Mouse (Mus musculus): ENCODE data around the gene Golga2. TPM values are rescaled to one million over a fixed set of nuclear protein-coding genes. Genes with fewer than 3 reads are reported as not detected.

Golga2 gene
- total RNA-seq (2021): 10 to 100 TPM; 81.4 to 89.9 TPM

DNA sequence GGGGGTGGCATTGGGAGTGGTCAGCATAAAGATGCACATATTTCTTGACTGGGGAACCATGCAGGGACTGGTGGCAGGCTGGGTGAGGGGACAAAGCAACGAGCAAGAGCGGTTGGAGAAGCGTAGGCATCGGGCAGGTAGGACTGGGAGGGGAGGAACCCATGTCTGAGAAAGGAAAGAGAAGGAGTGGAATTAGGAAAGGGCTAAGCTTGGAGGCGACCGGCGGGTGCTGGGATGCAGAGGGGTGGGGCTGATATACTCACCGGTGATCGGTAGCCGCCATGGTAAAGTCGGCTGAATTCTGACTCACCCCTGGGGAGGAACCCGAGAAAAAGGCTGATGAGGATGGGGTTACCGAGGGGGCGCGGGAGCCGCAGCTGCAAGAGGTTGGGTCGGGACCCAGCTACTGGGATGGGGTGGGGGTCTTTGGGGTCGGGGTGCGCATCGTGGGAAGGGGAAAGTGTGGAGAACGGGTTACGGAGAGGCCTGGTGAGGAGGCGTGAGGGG, at the start of gene Golga2:
Gene Golga2, plus strand, starts transcription at position 51 of the 507 bp plus-strand sequence.
- no peak for DNase-seq (ENCODE audit: extremely low spot score in 1 of 2, low spot score in 1 of 2)

DNA sequence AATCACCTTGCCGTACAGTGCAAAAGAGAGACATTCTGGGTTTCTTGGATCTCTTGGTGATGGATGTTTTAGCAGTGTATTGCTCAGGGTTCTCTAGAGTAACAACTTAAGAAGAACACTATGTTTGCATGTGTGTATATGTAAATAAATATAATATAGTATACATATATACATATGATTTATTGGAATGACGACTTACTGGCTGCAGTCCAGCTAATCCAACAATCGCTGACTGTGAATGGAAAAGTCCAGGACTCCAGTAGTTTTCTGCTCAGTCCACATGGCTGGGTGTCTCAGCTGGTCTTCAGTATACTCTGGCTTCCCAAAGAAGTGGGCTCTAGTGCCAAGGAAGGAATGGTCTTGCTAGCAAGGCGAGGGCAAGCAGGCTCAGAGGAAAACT, 49.6 kb upstream of the Golga2 start:
- no peak for DNase-seq (ENCODE audit: extremely low spot score in 1 of 2, low spot score in 1 of 2)

DNA sequence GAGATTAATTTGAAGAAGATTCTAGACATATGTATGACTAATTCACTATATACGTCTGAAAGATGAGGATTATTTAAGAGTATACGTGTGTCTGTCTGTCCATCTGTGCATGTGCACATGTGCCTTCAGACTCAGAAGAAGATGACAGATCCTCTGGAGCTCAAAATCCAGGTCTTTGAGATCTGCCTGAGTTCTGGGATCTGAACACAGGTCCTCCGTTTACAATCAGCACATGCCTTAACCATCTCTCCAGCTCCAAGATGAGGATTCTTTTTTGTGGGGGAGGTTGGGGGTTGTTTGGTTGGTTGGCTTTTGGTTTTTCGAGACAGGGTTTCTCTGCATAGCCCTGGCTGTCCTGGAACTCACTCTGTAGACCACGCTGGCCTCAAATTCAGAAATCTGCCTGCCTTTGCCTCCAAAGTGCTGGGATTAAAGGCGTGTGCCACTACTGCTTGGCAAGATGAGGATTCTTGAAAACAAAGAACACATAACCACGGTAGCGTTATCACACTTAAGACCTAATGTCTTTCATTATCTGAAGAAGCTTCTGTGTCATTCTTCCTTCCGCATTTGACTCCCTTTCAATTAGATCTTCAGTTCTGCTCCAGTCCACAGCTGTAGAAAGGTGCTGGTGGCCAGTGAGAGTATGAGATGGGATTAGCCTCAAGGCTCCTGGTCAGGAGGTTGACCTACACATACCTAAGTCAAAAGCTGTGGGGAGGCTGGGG, 48.3 kb upstream of the Golga2 start:
- no peak for DNase-seq (ENCODE audit: extremely low spot score in 1 of 2, low spot score in 1 of 2)

DNA sequence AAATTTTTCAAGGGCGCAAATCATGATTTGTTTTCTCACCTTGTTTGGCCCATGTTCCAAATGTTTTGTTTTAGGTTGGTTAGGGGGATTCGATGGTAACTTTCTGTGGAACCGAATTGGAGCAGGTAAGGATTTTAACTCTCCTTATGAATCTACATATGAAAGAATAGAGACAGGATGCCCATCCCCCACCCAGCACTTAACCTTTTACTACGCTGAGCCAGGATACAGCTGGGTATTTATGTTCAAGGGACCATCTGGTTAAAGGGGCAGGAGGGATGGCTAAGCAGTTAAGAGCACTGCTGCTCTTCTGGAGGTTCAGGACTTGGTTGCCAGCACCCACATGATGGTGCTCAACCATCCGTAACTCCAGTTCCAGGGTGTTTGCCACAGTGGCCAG, 46.6 kb upstream of the Golga2 start:
- no peak for DNase-seq (ENCODE audit: extremely low spot score in 1 of 2, low spot score in 1 of 2)

DNA sequence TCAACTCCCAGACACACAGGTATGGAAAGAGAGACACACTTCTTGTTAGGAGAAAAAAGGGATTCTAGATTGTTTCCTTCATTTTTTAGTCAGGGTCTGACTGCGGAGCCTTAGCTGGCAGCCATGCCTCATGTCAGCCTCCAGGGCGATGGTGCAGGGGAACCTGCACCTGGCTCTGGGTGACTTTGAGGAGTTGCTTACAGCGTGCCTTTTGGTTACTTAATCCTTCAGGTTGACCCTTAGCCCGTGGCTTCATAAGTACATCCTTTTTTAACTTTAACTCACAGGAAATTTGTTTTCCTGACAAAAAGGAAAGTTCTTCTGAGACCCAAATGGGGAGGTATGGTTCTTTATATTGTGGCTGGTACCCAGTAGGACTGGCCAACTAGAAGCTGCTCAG, 44.2 kb upstream of the Golga2 start:
- DNase-seq (ENCODE audit: extremely low spot score in 1 of 2, low spot score in 1 of 2): no peak

DNA sequence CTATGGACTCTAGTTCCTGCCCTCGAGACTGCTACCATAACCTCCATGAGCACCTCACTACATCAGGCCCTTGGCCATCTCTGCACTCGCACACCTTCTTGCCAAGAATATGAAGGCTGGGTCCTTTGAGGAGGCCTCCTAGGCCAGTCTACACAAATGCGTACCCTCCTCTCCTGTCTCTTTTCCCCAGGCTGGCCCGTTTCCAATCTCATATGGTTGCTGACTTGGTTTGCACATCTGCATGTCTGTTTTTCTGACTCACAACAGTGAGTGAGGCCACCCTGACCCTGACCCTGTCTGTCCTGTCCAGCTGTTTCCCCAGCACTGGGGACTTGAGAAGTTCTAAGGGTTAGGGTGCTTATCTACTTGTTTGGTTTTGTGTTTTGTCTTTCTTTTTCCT, 40.4 kb upstream of the Golga2 start:
- DNase-seq (ENCODE audit: extremely low spot score in 1 of 2, low spot score in 1 of 2): no peak

DNA sequence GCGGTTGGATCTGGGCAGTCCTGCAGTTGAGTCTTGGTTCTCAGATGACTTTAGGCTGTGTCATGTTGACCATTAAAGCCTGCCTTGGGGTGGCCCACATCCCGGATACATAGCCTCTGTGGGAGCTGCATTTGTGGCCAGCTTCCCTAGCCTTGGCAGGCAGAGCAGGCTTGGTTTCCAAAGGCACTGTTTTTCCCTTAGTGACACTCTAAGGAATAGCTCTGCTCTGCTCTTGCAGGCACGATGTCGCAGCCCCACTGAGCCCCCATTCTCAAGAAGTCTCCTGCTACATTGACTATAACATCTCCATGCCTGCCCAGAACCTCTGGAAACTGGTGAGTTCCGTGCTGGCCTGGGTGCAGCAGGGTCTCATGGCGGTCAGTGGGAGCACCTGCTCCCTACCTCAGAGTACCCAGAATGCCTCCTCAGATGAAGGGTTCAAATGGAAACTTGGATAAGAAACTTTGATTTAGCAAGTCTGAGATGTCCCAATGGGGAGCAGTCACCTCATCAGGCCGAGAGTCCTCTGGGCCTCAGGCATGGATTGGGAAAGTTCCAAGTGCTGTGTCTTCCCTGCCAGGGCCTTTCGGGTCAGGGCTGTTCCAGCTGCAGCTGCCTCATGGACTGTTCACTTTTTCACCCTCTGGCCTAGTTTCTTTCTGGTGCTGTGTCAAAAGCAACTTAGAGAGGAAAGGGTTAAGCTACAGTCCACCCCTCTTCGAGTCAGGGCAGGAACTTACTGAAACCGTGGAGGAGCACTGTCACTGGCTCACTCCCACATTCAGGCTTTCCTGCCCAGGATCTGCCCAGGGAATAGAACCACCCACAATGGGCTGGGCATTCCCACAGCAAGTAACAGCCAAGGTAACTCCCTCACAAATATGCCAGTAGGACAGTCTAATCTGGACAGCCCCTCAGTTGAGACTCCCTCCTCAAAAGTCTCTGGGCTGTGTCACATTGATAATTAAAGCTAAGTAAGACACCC, 38.5 kb upstream of the Golga2 start:
- no peak for DNase-seq (ENCODE audit: extremely low spot score in 1 of 2, low spot score in 1 of 2)

DNA sequence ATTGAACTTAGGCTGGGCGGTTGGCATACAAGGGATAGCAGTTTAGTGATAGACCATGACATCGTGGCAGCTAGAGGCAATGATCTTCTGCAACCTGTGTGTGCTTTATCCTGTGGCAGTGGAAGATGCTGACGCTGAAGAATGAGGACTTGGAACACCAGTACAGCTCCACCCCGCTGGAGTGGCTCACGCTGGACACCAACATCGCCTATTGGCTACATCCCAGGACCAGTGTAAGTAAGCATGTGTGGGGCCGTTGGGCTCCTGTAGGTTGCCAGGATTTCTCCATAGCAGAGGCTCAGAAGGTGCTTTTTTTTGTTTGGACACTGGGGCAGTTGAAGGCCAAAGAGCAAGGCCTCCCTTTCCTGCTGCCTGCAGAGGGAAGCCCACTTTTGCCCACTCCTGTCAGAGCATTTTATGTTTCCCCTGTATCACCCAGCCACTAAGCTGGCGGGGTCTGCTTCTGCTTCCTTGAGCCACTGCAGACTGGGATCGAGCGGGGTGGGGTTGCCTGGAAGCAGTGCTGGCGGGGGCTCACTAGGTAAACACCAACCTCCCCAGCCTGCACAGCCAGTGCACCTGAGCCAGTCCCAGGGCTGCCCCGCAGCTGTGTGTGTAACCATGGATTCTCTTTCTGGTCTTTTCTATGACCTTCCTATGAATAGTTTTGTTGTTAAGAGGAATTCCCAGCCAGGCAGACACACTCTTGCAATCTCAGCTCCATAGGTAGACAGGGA, 35.2 kb upstream of the Golga2 start:
- DNase-seq (ENCODE audit: extremely low spot score in 1 of 2, low spot score in 1 of 2): no peak

DNA sequence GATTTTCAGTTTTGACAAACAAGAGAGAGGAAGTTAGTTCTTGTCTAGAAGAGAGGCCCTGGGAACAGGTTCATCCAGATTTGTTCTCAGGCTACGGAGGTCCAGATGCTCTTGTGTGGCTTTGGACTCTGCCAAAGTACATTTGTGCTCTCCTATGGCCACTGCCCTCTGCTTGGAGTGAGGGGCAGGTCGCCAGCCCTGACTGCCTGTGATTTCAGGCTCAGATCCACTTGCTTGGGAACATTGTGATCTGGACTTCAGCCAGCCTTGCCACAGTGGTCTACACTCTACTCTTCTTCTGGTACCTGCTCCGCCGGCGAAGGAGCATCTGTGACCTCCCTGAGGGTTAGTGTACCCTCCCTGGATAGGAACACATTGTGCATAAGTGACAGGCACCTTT, 34.5 kb upstream of the Golga2 start:
- no peak for DNase-seq (ENCODE audit: extremely low spot score in 1 of 2, low spot score in 1 of 2)

DNA sequence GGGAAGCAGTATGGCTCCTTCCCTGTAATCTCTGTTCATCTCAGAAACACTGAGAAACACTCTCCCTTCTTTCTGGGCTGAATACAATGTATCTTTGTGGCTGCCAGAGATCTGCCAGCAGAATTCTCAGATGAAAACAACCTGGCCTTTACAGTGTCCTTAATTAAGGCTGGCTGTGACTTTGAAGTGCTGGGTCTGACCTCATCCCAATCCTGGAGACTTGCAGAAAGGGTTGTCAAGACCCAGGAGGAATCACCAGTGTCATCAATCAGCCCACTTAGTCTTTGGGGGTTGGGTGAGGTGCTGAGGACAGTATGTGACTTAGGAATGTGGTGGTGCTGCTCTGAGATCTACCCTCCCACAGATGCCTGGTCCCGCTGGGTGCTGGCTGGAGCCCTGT, 33.8 kb upstream of the Golga2 start:
- no peak for DNase-seq (ENCODE audit: extremely low spot score in 1 of 2, low spot score in 1 of 2)

DNA sequence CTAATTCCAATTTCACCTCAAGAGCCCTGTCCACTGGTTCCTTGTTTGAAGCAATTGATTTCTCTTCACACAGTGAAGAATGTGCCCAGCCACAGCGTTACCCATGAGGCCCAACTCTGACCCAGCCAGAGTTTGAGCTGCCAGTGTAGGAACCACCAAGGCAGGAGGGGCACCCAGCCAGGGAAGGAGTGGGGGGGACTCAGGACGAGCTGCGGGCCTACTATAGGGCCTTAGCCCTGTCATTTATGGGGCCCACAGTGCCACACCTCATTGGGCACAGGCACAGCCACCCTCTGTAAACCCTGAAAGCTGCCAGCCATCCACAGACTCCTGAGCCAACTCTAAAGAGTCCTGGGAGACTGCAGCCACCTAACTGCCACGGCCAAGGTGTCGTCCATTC, 32.6 kb upstream of the Golga2 start:
- DNase-seq (ENCODE audit: extremely low spot score in 1 of 2, low spot score in 1 of 2): no peak

DNA sequence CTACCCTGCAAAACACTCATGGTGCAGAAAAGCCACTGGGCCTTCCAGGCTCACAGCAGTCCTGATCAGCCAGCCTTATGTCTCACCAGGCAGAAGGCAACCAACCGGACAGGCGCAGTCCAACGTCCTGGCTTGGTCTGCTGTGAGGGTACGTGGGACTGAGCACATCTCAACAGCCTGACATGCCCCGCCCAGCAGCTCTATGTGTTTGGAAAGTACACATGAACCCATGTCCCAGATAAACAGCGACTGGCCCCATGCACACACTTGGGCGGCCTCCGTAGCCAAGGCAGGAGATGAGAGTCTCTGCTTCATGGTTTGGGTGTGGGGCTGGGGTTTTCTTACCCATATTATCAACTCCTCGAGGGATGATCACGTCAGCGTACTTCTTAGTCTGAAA, 30.9 kb upstream of the Golga2 start:
- no peak for DNase-seq (ENCODE audit: extremely low spot score in 1 of 2, low spot score in 1 of 2)

DNA sequence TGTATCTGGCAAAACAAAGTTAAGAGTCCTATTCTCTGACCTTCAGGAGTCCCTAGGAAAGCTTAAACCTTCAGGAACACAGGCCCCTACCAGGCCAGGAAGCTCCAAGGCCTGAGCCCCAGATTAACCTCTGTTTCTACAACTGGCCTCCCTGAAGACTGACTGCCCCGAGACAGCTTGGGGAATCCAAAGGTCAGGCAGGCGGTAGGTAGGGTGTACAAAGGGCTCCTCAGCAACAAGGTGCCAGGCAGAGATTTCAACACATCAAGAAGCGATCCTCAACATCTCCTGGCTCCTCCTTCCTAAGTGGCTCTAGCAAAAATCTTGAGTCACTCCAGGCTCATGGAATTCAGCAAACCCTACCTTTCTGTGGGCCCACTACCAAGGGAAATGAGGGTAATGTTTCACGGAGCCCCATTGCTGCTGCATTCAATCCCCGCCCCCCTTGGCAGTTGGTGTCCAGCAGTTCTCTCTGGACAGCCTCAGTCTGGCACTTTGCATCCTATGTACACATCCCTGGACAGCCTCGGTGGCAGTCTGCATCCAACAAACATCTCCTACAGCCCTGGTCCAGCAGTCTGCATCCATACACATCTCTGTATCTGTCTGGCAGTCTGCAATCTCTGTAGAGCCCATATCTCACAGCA, 28.2 kb upstream of the Golga2 start:
- DNase-seq (ENCODE audit: extremely low spot score in 1 of 2, low spot score in 1 of 2): no peak

DNA sequence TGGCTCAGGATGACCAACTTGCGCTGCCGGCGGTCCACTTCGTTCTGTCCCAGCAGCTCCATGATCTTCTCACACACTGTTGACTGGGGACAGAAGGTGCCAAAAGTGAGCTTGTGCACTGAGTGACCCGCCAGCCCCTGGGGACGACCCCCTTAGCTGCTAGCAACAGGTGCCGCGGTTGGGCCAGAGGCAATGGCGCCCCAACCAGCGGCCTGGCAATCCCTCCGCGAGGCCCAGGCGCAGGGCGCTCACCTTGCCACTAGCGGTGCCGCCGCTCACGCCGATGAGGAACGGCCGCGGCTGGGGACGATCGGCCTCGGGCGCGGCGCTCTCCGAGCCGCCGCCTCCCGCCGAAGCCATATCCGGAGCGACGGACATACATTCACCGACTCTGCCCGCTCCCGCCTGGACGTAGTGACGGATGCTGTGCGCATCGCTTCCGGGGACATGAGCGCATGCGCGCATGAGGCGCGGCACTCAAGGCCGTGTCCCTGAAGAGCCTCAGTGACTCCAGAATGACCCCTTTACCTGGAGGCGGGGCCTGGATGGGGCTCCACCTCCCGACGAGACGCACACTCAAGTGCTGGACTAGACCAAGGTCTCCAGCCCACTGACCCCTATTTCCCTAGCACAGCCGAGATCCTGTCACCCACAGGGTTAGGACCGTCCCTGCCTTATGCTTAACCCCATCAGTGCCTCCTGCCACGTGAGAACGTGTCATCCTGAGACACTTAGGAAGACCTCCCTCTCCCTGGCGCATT, 27.3 kb upstream of the Golga2 start, which contains the start of gene Uck1:
Gene Uck1, minus strand, starts transcription at position 503 of the 761 bp plus-strand sequence.
- peak; percentile 74 to 79 for DNase-seq (ENCODE audit: extremely low spot score in 1 of 2, low spot score in 1 of 2)

DNA sequence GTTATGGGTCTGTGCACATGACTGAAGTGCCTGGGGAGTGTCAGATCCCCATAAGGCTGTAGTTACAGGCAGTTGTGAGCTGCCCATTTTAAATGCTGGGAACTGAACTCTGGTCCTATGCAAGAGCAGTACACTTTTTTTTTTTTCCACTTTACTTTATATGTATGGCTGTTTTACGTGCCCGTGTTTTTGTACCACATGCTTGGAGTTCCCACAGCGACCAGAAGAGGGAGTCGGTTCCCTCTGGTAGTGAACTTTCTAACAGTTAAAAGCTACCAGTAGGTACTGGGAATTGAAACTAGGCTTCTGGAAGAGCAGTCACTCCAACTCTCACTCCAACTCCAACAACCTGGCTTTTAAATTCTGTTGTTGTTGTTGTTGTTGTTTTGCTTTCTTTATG, 26.5 kb upstream of the Golga2 start:
- DNase-seq (ENCODE audit: extremely low spot score in 1 of 2, low spot score in 1 of 2): peak in 1 of 2 experiments; percentile 38

DNA sequence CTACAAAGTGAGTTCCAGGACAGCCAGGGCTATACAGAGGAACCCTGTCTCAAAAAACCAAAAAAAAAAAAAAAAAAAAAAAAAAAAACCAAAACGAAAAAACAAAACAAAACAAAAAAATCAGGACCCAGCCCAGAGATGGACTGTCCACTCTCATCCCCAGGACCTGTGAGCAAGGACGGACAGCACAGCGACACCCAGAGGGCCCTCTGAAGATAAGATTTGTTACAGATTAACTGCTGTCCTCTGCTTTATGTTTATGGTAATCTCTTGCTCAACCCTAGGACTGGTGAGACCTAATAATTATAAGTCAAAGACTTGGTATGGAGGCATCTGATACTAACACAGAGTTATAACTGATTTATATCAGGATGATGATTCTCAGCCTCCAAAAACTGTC, 11.4 kb upstream of the Golga2 start:
- no peak for DNase-seq (ENCODE audit: extremely low spot score in 1 of 2, low spot score in 1 of 2)

DNA sequence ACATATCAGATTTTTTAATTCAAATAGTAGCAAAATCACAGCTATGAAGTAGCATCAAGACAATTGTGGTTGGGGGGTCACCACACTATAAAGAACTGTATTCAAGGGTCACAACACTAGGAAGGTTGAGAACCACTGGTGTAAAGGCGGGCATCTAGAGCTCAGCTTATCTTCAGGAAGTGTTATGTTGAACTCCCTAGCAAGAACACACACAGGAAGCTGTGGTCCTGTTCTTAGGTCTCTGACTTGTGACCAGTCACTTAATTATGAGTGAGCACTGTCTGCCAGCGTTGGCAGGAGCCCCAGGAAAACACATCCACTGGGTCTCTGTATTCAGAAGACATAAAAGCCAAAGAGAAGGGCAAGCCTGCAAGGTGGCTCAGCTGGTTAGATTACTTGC, 4.9 kb upstream of the Golga2 start:
- DNase-seq (ENCODE audit: extremely low spot score in 1 of 2, low spot score in 1 of 2): no peak

DNA sequence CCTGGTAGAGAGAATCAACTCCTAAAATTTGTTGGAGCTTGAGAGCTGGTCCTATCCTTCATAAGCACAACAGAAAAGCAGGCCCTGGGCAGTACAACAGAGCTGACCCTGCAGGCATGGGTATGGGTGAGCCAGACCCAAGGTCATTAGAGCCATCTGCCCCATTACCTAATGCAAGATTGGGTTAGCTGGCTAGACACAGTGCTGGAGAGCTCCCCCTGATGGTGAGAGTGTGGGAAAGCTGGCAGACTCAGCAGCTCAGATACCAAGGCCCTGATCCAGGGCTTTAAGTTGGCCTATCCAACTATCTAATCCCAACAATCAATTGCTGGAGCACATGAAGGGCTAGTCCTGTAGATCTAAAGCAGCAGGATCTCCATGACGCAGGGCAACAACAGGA, 4.5 kb upstream of the Golga2 start:
- DNase-seq (ENCODE audit: extremely low spot score in 1 of 2, low spot score in 1 of 2): no peak

DNA sequence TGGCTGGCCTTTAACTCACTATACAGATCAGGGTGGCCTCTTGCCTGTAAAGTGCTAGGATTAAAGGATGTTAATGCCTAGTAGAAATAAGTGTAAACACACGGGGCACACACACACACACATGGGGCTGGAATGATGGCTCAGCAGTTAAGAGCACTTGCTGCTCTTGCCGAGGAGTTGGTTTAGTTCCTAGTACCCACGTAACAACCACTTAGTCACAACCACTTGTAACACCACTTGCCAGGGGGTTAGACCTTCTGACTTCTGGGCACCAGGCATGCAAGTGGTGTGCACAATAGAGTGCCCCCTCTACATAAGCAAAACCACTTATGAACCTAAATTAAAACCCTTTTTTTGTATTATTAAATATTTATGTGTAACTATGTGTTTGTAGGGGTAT, 3.2 kb upstream of the Golga2 start:
- no peak for DNase-seq (ENCODE audit: extremely low spot score in 1 of 2, low spot score in 1 of 2)
